Mouse (Mus musculus) adrenal gland (tissue): ENCODE measurements around the gene Rps6kc1.

Source experiments
- intact Hi-C: fragments of 180-260 bp; cut with DNase I; formaldehyde crosslinking; loops from one replicate; pipeline ENCODE4 v1.15.1; 2025

The Rps6kc1 gene

GRCm38 (mm10) chr1:190844356-190844755 lies 67.2 kb downstream of the Rps6kc1 start:
- intact Hi-C loops, result no loop called here

GRCm38 (mm10) chr1:190836046-190836445 lies 75.5 kb downstream of the Rps6kc1 start:
- intact Hi-C loops, result no loop called here

GRCm38 (mm10) chr1:190834201-190834907 lies 77.2 kb downstream of the Rps6kc1 start:
- intact Hi-C loops, result loop anchor here (5.0 kb wide), 1 partner anchor 33 kb away; no protein-coding TSS in a partner anchor

GRCm38 (mm10) chr1:190832965-190833630 lies 78.5 kb downstream of the Rps6kc1 start:
- intact Hi-C loops, result loop anchor here (2.0 to 5.0 kb wide), 2 partner anchors 34 to 48 kb away; no protein-coding TSS in a partner anchor

- intact Hi-C loops, result loop anchor here (2.0 to 5.0 kb wide), 2 partner anchors 35 to 49 kb away; no protein-coding TSS in a partner anchor
These were observed 79.6 kb downstream of the Rps6kc1 start for GRCm38 (mm10) chr1:190831839-190832497.

GRCm38 (mm10) chr1:190826486-190827034 lies 85.0 kb downstream of the Rps6kc1 start:
- intact Hi-C loops, result no loop called here

- intact Hi-C loops, result no loop called here
These were observed 87.8 kb downstream of the Rps6kc1 start for GRCm38 (mm10) chr1:190823745-190824144.

GRCm38 (mm10) chr1:190816141-190816540 lies 95.4 kb downstream of the Rps6kc1 start:
- intact Hi-C loops, result no loop called here

GRCm38 (mm10) chr1:190810408-190810807 lies 101.2 kb downstream of the Rps6kc1 start:
- intact Hi-C loops, result no loop called here

GRCm38 (mm10) chr1:190808766-190809221 lies 102.8 kb downstream of the Rps6kc1 start:
- intact Hi-C loops, result no loop called here

- intact Hi-C loops, result no loop called here
These were observed 104.8 kb downstream of the Rps6kc1 start for GRCm38 (mm10) chr1:190806817-190807216.

- intact Hi-C loops, result loop anchor here (5.0 kb wide), 1 partner anchor 751 kb away; no protein-coding TSS in a partner anchor
These were observed 112.9 kb downstream of the Rps6kc1 start for GRCm38 (mm10) chr1:190798668-190799067.

- intact Hi-C loops, result loop anchor here (5.0 kb wide), 1 partner anchor 750 kb away; no protein-coding TSS in a partner anchor
These were observed 114.0 kb downstream of the Rps6kc1 start for GRCm38 (mm10) chr1:190797483-190798058.

- intact Hi-C loops, result loop anchor here (5.0 kb wide), 1 partner anchor 750 kb away; no protein-coding TSS in a partner anchor
These were observed 114.7 kb downstream of the Rps6kc1 start for GRCm38 (mm10) chr1:190796745-190797482.

GRCm38 (mm10) chr1:190791638-190792037 lies 119.9 kb downstream of the Rps6kc1 start:
- intact Hi-C loops, result no loop called here

GRCm38 (mm10) chr1:190790720-190791119 lies 120.8 kb downstream of the Rps6kc1 start:
- intact Hi-C loops, result no loop called here

- intact Hi-C loops, result no loop called here
These were observed 133.9 kb downstream of the Rps6kc1 start for GRCm38 (mm10) chr1:190777660-190778059.

GRCm38 (mm10) chr1:190776260-190776659 lies 135.3 kb downstream of the Rps6kc1 start:
- intact Hi-C loops, result no loop called here

- intact Hi-C loops, result no loop called here
These were observed 139.3 kb downstream of the Rps6kc1 start for GRCm38 (mm10) chr1:190772088-190772885.
